Mouse (Mus musculus): Measurements from ENCODE around the gene Ube2l6. TPM values are rescaled to one million over a fixed set of nuclear protein-coding genes. Genes with fewer than 3 reads are reported as not detected.

Ube2l6 gene
- polyA plus RNA-seq, 1 experiment from 2014 or later: 37.2 TPM

- Histone ChIP-seq H3K9me3 (no peaks in the 10 kb centered on the region), H3K27ac (peak within 1 kb of the TSS; percentile 83), H3K36me3 (peaks cover 31% of the 10 kb centered on the region), H3K27me3 (ENCODE audit: insufficient read depth, poor library complexity, severe bottlenecking) (no peaks in the 10 kb centered on the region), H3K4me3 (peak within 1 kb of the TSS; percentile 93), H3K4me1 (replicated peaks) (peaks cover 14% of the 10 kb centered on the region)
- peak; percentile 92 for DNase-seq (ENCODE audit: low spot score)
- under 1% methylated on average over 34 of the region's 34 CpGs for WGBS
These were observed 28.1 kb downstream of the Ube2l6 start, which contains the start of gene Timm10 for GRCm38 (mm10) chr2:84826488-84827282. Timm10 (plus strand) TSS chr2:84826997.

DNA sequence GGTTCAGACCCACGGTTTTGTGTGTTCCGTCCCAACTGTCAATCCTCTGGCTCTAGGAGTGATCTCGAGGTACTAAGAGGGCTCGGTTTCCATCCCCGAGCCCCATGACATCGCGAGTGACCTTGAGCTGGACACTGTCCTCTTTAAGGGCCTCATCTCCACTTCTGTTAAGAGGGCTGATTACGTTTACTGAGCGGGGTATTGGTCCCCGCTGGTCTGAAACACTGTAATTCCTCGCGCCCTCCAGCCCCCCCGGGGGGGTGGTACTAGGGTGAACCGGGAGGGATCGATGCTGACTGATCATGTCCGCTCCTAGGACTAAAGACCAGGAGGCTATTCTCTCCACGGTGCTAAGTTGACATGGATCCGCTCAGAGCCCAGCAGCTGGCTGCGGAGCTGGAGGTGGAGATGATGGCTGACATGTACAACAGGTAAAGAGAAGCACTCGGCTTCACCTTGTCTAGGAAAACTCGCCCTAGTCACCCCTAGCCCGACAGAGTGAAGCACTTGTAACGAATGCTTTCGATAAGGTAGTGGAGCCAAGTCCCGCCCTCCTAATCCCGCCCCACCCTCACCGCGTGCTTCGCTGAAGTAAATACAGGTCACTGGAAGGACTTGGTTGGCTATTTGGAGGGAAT lies 28.8 kb downstream of the Ube2l6 start:
- WGBS: 1% methylated on average over 29 of the region's 29 CpGs
- peak overlapping the region; percentile 83 for H3K27ac ChIP-seq
- H3K27me3 ChIP-seq (ENCODE audit: insufficient read depth, poor library complexity, severe bottlenecking): no peaks in the 10 kb centered on the region
- peak overlapping the region; percentile 93 for H3K4me3 ChIP-seq
- no peaks in the 10 kb centered on the region for H3K9me3 ChIP-seq
- H3K36me3 ChIP-seq: peaks cover 31% of the 10 kb centered on the region
- peak; percentile 12 for DNase-seq (ENCODE audit: low spot score)
- peaks cover 14% of the 10 kb centered on the region for H3K4me1 ChIP-seq (replicated peaks)

DNA sequence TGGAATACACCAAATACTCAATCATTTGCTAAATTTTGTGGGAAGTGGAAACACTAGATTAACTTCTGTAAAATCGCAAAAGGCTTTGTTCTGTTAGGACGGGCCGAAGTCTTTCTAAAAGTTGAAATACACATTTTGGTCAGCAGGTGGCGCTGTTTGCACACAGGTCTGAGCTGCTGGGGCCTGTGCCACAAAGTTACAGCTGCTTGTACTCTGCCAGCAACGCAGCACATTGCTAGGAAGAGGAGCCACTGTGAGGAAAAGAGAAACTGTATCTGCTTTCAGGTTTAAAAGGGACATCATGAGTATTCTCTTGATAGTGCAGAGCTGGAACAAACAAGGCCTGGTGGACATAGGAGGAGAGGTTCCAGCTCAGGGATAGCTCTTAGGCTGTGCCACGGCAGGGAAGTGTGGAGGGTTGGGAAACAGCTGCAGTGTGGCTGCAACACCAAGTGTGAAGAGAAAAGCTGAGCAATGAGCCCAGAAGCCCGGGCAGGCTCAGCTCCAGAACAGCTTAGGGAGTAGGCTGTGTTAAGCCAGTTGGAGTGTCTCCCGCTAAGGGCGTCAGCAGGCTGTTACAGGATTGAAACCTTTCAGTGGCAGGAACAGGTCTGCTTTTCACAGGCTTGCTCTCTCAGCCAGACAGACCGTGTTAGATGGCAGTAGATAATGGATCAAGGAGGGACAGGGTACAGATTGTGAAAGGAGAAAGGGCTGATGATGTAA lies 33.2 kb downstream of the Ube2l6 start:
- H3K27ac ChIP-seq: 0 out of 2 replicates have a peak overlapping the region, but pooled peaks have one; percentile 6
- H3K27me3 ChIP-seq (ENCODE audit: insufficient read depth, poor library complexity, severe bottlenecking): peaks cover 1% of the 10 kb centered on the region; the same call in 1 of the 2 replicates
- peak; percentile 80 for DNase-seq (ENCODE audit: low spot score)
- no peak overlapping the region for H3K4me3 ChIP-seq
- peaks cover 31% of the 10 kb centered on the region for H3K36me3 ChIP-seq
- H3K9me3 ChIP-seq: no peaks in the 10 kb centered on the region
- peaks cover 12% of the 10 kb centered on the region for H3K4me1 ChIP-seq (replicated peaks)
- 39% methylated on average over 10 of the region's 10 CpGs for WGBS

DNA sequence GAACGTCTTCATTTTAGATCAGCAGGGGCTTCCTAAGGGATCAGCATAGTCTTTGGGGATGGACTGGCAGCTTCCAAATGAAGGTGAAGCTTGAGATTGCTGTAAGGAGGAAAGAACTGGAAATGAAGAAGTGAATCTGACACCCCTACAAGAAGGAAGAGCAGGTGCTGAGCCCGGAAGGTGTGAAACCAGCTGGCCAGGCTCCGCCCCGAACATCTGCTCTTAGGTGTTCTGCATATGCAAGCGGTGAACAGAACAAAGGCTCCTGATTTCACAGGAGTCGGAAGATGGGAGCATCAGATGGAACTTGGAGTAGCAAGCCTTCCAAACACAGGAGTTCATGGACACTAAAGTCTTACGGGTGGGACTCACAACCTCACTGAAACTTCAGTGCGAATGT lies 38.5 kb downstream of the Ube2l6 start:
- H3K9me3 ChIP-seq: no peaks in the 10 kb centered on the region
- no peak for DNase-seq (ENCODE audit: low spot score)
- H3K4me1 ChIP-seq (replicated peaks): peaks cover 40% of the 10 kb centered on the region
- peaks cover 29% of the 10 kb centered on the region for H3K27me3 ChIP-seq (ENCODE audit: insufficient read depth, poor library complexity, severe bottlenecking)
- no peaks in the 10 kb centered on the region for H3K36me3 ChIP-seq
- no peak overlapping the region for H3K4me3 ChIP-seq
- H3K27ac ChIP-seq: no peak overlapping the region
- WGBS: 65% methylated on average over 8 of the region's 8 CpGs

- no peaks in the 10 kb centered on the region for H3K36me3 ChIP-seq
- peak overlapping the region; percentile 78 for H3K4me3 ChIP-seq
- H3K27ac ChIP-seq: no peak overlapping the region
- peaks cover 42% of the 10 kb centered on the region for H3K4me1 ChIP-seq (replicated peaks)
- 33% methylated on average over 9 of the region's 9 CpGs for WGBS
- H3K27me3 ChIP-seq (ENCODE audit: insufficient read depth, poor library complexity, severe bottlenecking): peaks cover 29% of the 10 kb centered on the region
- no peaks in the 10 kb centered on the region for H3K9me3 ChIP-seq
- peak; percentile 7 for DNase-seq (ENCODE audit: low spot score)
These were observed 39.4 kb downstream of the Ube2l6 start for GRCm38 (mm10) chr2:84837817-84838592.

DNA sequence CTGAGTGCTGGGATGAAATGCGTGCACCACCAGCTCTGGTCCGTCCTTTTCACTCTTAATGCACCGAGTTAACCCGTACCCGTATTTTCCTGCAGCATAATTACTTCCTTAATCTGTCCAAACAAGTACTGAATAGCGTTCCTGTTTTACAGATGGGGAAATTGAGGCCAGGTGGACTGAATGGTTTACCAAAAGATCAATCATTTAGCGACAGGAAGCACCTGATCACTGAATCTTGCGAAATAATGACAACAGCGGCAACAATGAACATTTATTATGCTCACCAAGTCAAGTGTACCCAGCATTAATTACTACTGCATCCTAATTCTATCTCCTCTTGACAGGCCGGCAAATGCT lies 39.9 kb downstream of the Ube2l6 start, which contains the start of gene Slc43a1:
Gene Slc43a1 (plus strand): TSS at position 258 of the 357 bp plus-strand sequence.
- peaks cover 42% of the 10 kb centered on the region for H3K4me1 ChIP-seq (replicated peaks)
- no peak for DNase-seq (ENCODE audit: low spot score)

DNA sequence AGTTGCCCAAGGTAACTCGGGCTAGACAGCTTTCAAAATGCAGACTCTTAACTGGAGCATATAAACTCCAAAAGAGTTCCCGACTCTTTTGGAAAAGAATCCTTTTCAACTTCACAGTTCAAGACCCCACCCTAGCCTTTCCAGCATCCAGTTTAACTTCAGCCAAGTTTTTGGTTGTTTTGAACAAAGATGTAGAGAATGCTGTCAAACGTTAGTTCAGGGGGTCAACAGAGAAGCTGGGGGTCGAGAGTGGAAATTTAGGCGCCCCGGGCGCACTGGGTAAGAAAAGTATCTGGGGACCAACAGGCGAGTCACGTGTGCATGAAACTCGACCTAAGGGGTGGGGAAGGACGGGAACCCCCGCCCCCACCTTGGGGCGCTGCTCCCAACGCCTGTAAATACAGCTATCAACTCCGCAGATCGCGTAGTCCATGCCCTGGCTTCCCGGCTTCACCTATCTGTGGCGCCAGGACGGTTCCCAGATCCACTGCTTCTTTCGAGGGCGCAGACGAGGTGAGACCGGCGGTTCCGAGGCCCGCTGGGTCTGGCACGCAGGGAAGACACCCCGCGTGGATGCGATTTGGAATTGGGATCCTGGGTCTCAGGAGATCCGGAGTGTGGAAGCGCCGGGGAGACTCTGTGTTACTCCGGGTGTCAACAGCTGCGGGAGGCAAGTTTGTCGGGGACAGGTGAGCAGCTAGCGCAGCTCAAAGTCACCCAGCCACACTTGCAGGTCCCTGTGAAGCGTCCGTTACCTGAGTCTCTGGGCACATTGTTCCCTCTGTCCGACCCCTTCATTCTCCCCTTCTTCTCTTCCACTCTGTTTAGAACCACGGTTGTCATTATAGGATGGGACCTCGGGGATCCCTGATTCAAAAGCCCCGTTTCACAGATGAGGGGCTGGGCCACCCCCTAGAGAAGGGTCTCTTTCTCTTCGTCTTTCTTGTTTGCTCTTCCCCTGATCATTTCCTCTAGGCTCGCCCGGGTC lies 40.7 kb downstream of the Ube2l6 start:
- peaks cover 42% of the 10 kb centered on the region for H3K4me1 ChIP-seq (replicated peaks)
- peak; percentile 56 for DNase-seq (ENCODE audit: low spot score)
- no peaks in the 10 kb centered on the region for H3K9me3 ChIP-seq
- WGBS: under 1% methylated on average over 47 of the region's 47 CpGs
- H3K27ac ChIP-seq: peak overlapping the region; percentile 95
- peaks cover 7% of the 10 kb centered on the region; the same call in 1 of the 2 replicates for H3K36me3 ChIP-seq
- peak overlapping the region; percentile 78 for H3K4me3 ChIP-seq
- peaks cover 29% of the 10 kb centered on the region for H3K27me3 ChIP-seq (ENCODE audit: insufficient read depth, poor library complexity, severe bottlenecking)

More for the DNA sequence above, 39.9 kb downstream of the Ube2l6 start, which contains the start of gene Slc43a1:
- Histone ChIP-seq H3K27me3 (ENCODE audit: insufficient read depth, poor library complexity, severe bottlenecking) (peaks cover 29% of the 10 kb centered on the region), H3K4me3 (peak within 1 kb of the TSS; percentile 78), H3K27ac (peak within 1 kb of the TSS; percentile 95), H3K36me3 (peaks cover under 1% of the 10 kb centered on the region; the same call in 1 of the 2 replicates), H3K9me3 (no peaks in the 10 kb centered on the region)
- WGBS: 15% methylated on average over 10 of the region's 10 CpGs

DNA sequence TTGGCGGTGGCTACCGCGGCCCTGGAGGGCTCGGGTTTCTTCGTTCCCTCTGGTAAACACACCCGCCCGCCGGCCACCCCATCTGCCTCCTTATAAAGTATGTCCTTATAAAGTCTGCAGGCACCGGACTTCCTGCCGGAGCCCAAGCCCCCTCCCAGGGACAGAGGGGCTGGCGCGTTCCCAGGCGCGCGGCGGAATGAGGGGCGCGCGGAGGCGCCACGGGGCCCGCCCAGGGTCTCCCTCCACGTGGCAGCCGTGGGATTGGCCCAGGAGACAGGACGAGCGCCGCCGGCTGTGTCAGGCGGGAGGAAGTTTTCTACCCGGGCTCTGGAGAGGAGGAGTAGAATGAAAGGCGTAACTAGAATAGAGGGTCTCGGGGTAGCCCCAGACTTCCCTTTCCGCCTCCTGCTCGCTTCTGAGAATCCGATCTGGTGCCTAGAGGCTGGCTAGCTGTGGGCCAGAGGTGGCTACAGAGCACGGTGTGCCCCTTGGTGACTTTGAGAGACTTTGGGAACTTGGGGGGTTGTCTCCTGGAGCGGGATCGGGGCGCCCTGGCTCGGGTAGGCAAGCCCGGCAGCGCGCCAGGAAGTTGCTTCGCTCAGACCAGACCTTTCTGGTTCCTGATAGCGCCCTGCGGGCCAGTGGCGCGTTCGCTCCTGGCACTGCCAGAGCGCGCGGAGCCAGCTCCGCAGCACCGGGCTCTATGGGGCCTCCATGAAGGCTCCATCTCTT lies 41.6 kb downstream of the Ube2l6 start:
- Histone ChIP-seq H3K36me3 (peaks cover 15% of the 10 kb centered on the region), H3K27ac (peak overlapping the region; percentile 95), H3K4me1 (replicated peaks) (peaks cover 42% of the 10 kb centered on the region), H3K9me3 (no peaks in the 10 kb centered on the region), H3K27me3 (ENCODE audit: insufficient read depth, poor library complexity, severe bottlenecking) (peaks cover 29% of the 10 kb centered on the region), H3K4me3 (peak overlapping the region; percentile 78)
- WGBS: under 1% methylated on average over 54 of the region's 54 CpGs
- DNase-seq (ENCODE audit: low spot score): peak; percentile 88

DNA sequence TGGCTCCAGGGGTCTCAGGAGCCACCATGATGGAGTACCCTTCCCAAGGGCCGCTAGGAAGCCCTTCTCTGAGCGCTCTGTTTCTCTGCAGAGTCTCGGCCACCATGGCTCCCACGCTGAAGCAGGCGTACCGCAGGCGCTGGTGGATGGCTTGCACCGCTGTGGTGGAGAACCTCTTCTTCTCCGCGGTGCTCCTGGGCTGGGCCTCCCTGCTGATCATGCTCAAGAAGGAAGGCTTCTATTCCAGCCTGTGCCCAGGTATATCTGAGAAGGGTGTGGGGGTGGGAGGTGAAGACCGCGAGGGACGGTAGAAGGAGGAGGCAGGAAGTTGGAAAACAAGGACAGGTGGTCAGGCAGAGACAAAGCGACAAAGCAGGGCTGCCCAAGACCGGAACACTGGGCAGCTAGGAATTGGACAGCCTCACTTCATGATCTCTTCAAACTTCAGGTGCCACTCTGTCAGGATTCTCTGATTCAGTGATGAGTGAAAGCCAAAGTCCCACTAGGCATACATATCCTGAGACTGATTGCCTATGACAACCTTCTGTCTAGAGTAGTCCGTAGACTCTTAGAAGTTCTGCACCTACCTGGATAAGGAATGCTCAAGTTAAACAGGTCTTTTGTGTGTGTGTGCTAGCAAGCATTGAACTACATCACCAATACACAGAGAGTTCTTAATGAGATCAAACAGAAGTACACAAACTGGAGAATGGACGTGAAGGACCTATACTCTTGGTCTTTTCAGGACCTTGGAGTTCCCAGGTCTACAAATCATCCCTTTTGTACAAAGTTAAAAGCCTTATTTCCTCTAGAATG lies 42.3 kb downstream of the Ube2l6 start:
- H3K4me3 ChIP-seq: peak overlapping the region; percentile 78
- H3K36me3 ChIP-seq: peaks cover 23% of the 10 kb centered on the region
- H3K4me1 ChIP-seq (replicated peaks): peaks cover 42% of the 10 kb centered on the region
- H3K9me3 ChIP-seq: no peaks in the 10 kb centered on the region
- H3K27ac ChIP-seq: peak overlapping the region; percentile 95
- no peak for DNase-seq (ENCODE audit: low spot score)
- H3K27me3 ChIP-seq (ENCODE audit: insufficient read depth, poor library complexity, severe bottlenecking): peaks cover 29% of the 10 kb centered on the region
- WGBS: 9% methylated on average over 17 of the region's 17 CpGs

DNA sequence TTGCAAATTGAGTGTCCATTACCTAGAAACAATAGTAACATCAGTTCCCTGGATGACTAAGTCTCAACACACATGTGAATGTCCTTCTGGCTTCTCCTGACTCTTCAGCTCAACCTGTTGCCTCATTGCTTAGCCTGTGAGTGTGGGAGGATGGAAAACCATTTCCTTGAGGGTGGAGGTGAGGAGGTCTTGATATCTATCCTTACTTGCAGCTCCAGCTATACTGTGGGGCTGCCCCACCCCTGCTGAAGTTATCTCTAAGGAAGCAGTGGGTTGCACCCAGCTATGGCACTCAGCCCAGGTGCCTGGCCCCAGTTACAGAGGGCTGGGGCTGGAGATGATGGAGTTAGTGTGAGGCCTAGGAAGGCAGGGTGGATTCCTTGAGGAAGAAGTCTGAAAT lies 43.3 kb downstream of the Ube2l6 start:
- Histone ChIP-seq H3K9me3 (no peaks in the 10 kb centered on the region), H3K27ac (peak overlapping the region; percentile 57), H3K27me3 (ENCODE audit: insufficient read depth, poor library complexity, severe bottlenecking) (peaks cover 26% of the 10 kb centered on the region), H3K4me1 (replicated peaks) (peaks cover 42% of the 10 kb centered on the region), H3K4me3 (peak overlapping the region; percentile 78), H3K36me3 (peaks cover 32% of the 10 kb centered on the region)
- no peak for DNase-seq (ENCODE audit: low spot score)
